19 mouse cellular contexts compared by ENCODE assay signal in genomic region chr6:138534879-138535278, GRCm38 (mm10). TPM values are rescaled to one million over a fixed set of nuclear protein-coding genes. Genes with fewer than 3 reads are reported as not detected.
"Had no signal": no experiment of that assay in that cellular context is flagged by ENCODE, and none has a peak within 500 bp of the region (broad histone marks: within the 10 kb centered on the region; RNA-seq: fewer than 3 reads in every experiment).

No protein-coding gene starts in this region.

- DNase-seq: gastrocnemius, adult 2 months; gastrocnemius, postnatal 10 days; gastrocnemius, postnatal 25 days; heart, adult 18-20 months; heart, postnatal 10 days; heart, postnatal 4 days; kidney, adult 11 months; kidney, adult 2 months; kidney, adult 9 months; kidney, postnatal 14 days; kidney, postnatal 36 days; layer of hippocampus, adult 9-11 months; layer of hippocampus, postnatal 36 days had no signal

- ATAC-seq: forebrain, embryonic 16.5 days; hindbrain, postnatal 0 days; intestine, embryonic 16.5 days; liver, embryonic 12.5 days had no signal

RNA-seq across cellular contexts. Expression of gene Lmo3, which starts 46.9 kb away (rescaled TPM):
- total RNA-seq: gastrocnemius, adult 2 months; gastrocnemius, postnatal 25 days; granulocyte monocyte progenitor cell, adult 5-6 weeks; heart, adult 18-20 months; liver, adult 2 months had no signal
